Mouse (Mus musculus): ENCODE measurements at regions not wholly inside any gene's neighbourhood (a gene's known extent, or its start where the extent isn't known, plus 50 kb on each side); places are given as distances from the start of the nearest gene placed in this dataset.
"Not testable (repeated sequence)": the region's sequence is repeated elsewhere in the genome, so short reads cannot be mapped to it uniquely, and the experiment has no call there.

DNA sequence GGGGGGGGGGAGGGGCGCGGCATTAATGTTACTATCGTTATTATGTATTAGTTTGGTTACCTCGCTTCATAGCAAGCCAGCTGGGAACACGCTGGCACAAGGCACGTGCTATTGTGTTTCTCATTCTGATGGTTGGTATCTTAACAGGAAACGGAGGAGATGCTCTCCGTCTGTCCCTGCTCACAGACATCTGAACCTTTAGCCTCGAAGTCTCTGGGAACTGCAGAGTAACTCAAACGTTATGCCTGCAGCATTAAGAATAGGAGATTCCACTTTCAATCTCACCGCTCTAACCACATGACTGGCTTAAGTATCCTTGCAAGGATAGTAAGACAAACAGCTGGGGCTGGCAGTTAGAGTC is 80.0 kb downstream of the Nfkbiz start:
- H3K27me3 ChIP-seq (ENCODE audit: control insufficient read depth, insufficient read depth, low read length), result no peaks in the 10 kb centered on the region
- DNase-seq (ENCODE audit: low spot score) (no peak), ATAC-seq (ENCODE audit: low FRiP score) (no peak)
- H3K9me3 ChIP-seq (ENCODE audit: control insufficient read depth, low read length), result no peaks in the 10 kb centered on the region
- H3K4me3 ChIP-seq (replicated peaks; ENCODE audit: low read length), result no peak overlapping the region
- WGBS, result 74% methylated on average over 11 of the region's 11 CpGs
- no peaks in the 10 kb centered on the region for H3K36me3 ChIP-seq (replicated peaks; ENCODE audit: control insufficient read depth, insufficient read depth)
- no peak overlapping the region for H3K9ac ChIP-seq
- no peaks in the 10 kb centered on the region for H3K4me1 ChIP-seq (replicated peaks; ENCODE audit: control insufficient read depth, insufficient read depth, low read length)
- H3K4me2 ChIP-seq (replicated peaks), result no peak overlapping the region
- H3K27ac ChIP-seq, result no peak overlapping the region

DNA sequence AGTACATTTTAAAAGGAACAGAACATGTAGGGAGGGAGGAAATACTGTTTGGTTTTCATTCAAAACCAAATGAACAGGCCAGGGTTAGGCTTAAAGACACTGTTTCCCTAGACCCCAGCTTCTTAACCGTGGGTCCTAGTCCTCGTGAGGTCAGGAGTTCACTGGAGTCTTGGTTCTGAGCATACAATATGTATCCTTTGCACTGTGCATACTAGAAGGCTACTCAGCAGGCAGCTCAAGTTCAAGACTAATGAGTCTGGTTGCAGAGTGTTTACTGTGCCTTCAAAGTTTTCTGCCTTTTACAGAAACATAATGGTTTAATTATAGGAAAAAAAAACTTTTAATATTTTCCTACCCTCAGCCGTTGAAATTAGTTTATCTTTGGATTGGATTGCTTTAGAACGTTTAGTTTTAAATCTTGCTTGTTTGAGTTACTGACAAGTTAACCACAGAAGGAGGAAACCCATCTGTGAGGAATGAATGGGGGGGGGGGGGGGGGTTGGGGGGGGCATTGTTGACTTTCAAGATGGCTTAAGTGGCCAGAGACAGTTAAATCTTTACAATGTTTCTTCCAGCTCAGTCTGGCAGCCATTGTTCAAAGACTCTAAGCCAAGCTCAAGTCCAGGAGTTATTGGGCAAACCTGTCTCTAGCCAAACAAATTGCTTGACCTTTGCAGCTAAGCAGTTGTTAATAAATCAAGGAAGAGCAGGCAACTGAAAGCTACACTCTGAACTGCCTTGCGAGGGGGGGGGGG is 80.6 kb downstream of the Nfkbiz start:
- H3K4me2 ChIP-seq (replicated peaks), result no peak overlapping the region
- no peaks in the 10 kb centered on the region for H3K9me3 ChIP-seq (ENCODE audit: control insufficient read depth, low read length)
- no peak overlapping the region for H3K27ac ChIP-seq
- H3K36me3 ChIP-seq (replicated peaks; ENCODE audit: control insufficient read depth, insufficient read depth), result no peaks in the 10 kb centered on the region
- WGBS, result 73% methylated on average over 4 of the region's 5 CpGs
- H3K4me1 ChIP-seq (replicated peaks; ENCODE audit: control insufficient read depth, insufficient read depth, low read length), result no peaks in the 10 kb centered on the region
- DNase-seq (ENCODE audit: low spot score) (no peak), ATAC-seq (ENCODE audit: low FRiP score) (no peak)
- no peak overlapping the region for H3K9ac ChIP-seq
- H3K27me3 ChIP-seq (ENCODE audit: control insufficient read depth, insufficient read depth, low read length), result no peaks in the 10 kb centered on the region
- H3K4me3 ChIP-seq (replicated peaks; ENCODE audit: low read length), result no peak overlapping the region

DNA sequence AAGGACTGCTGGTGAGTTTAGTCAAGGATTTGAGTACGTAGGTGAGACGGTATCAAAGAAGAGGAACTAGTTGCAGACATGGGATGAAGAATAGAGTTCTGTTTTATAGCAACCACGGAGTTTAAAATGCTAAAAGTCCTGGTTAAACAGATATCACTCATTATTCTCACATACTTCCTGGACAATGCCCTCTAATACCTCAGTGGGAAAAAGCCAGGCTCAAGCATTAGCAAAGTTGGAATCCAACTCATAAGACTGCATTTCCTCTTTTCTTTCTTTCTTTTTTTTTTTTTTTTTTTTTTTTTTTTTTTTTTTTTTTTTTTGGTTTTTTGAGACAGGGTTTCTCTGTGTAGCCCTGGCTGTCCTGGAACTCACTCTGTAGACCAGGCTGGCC is 81.3 kb downstream of the Nfkbiz start:
- H3K27ac ChIP-seq; H3K36me3 ChIP-seq (replicated peaks; ENCODE audit: control insufficient read depth, insufficient read depth); H3K4me1 ChIP-seq (replicated peaks; ENCODE audit: control insufficient read depth, insufficient read depth, low read length); H3K4me3 ChIP-seq (replicated peaks; ENCODE audit: low read length); H3K9me3 ChIP-seq (ENCODE audit: control insufficient read depth, low read length); H3K4me2 ChIP-seq (replicated peaks); DNase-seq (ENCODE audit: low spot score); H3K27me3 ChIP-seq (ENCODE audit: control insufficient read depth, insufficient read depth, low read length); ATAC-seq (ENCODE audit: low FRiP score); H3K9ac ChIP-seq: not testable (repeated sequence)
- WGBS, result 94% methylated on average over 3 of the region's 3 CpGs

GRCm38 (mm10) chr16:55756764-55757421 is 81.8 kb downstream of the Nfkbiz start:
- Histone ChIP-seq H3K4me1 (replicated peaks; ENCODE audit: control insufficient read depth, insufficient read depth, low read length) (no peaks in the 10 kb centered on the region), H3K27ac (no peak overlapping the region), H3K4me3 (replicated peaks; ENCODE audit: low read length) (no peak overlapping the region), H3K27me3 (ENCODE audit: control insufficient read depth, insufficient read depth, low read length) (no peaks in the 10 kb centered on the region), H3K36me3 (replicated peaks; ENCODE audit: control insufficient read depth, insufficient read depth) (no peaks in the 10 kb centered on the region), H3K9me3 (ENCODE audit: control insufficient read depth, low read length) (no peaks in the 10 kb centered on the region), H3K4me2 (replicated peaks) (no peak overlapping the region), H3K9ac (no peak overlapping the region)
- WGBS, result 91% methylated on average over 15 of the region's 15 CpGs
- ATAC-seq (ENCODE audit: low FRiP score) (no peak), DNase-seq (ENCODE audit: low spot score) (no peak)

GRCm38 (mm10) chr16:55755309-55755832 is 83.3 kb downstream of the Nfkbiz start:
- no peak for ATAC-seq (ENCODE audit: low FRiP score)
- WGBS, result 80% methylated on average over 6 of the region's 6 CpGs
- no peak overlapping the region for H3K4me2 ChIP-seq (replicated peaks)
- no peak overlapping the region for H3K4me3 ChIP-seq (replicated peaks; ENCODE audit: low read length)
- no peaks in the 10 kb centered on the region for H3K9me3 ChIP-seq (ENCODE audit: control insufficient read depth, low read length)
- no peaks in the 10 kb centered on the region for H3K4me1 ChIP-seq (replicated peaks; ENCODE audit: control insufficient read depth, insufficient read depth, low read length)
- H3K27ac ChIP-seq, result no peak overlapping the region
- no peak for DNase-seq (ENCODE audit: low spot score)
- no peak overlapping the region for H3K9ac ChIP-seq
- H3K36me3 ChIP-seq (replicated peaks; ENCODE audit: control insufficient read depth, insufficient read depth), result no peaks in the 10 kb centered on the region
- H3K27me3 ChIP-seq (ENCODE audit: control insufficient read depth, insufficient read depth, low read length), result no peaks in the 10 kb centered on the region

DNA sequence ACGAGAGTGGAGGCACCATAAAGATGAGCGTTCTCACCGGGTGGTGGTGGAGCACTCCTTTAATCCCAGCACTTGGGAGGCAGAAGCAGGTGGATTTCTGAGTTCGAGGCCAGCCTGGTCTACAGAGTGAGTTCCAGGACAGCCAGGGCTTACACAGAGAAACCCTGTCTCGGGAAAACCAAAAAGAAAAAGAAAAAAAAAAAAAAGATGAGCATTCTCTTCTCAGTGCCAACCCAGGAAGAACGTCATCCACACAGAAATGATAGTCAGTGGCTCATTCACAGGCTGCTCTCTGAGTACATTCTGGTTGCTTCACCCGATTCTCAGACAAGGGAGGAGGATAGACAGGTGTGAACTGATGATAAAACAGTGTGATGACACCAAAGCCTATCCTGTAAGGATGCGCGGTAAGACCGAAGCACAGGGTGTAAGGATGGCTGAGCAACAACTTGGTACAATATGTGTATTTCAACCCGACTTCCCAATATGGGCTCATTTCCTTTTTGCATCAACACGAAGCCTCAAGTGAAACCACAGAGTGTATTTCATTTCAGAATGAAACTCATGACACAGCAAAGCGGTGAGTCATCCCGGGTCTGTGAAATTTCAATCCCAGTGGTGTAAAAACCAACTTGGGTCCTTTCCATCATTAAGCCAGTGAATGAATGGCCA is 84.5 kb downstream of the Nfkbiz start:
- no peak overlapping the region for H3K27ac ChIP-seq
- no peaks in the 10 kb centered on the region for H3K36me3 ChIP-seq (replicated peaks; ENCODE audit: control insufficient read depth, insufficient read depth)
- DNase-seq (ENCODE audit: low spot score) (no peak), ATAC-seq (ENCODE audit: low FRiP score) (no peak)
- no peaks in the 10 kb centered on the region for H3K9me3 ChIP-seq (ENCODE audit: control insufficient read depth, low read length)
- H3K9ac ChIP-seq, result no peak overlapping the region
- no peak overlapping the region for H3K4me2 ChIP-seq (replicated peaks)
- H3K27me3 ChIP-seq (ENCODE audit: control insufficient read depth, insufficient read depth, low read length), result no peaks in the 10 kb centered on the region
- 90% methylated on average over 14 of the region's 14 CpGs for WGBS
- no peaks in the 10 kb centered on the region for H3K4me1 ChIP-seq (replicated peaks; ENCODE audit: control insufficient read depth, insufficient read depth, low read length)
- no peak overlapping the region for H3K4me3 ChIP-seq (replicated peaks; ENCODE audit: low read length)

DNA sequence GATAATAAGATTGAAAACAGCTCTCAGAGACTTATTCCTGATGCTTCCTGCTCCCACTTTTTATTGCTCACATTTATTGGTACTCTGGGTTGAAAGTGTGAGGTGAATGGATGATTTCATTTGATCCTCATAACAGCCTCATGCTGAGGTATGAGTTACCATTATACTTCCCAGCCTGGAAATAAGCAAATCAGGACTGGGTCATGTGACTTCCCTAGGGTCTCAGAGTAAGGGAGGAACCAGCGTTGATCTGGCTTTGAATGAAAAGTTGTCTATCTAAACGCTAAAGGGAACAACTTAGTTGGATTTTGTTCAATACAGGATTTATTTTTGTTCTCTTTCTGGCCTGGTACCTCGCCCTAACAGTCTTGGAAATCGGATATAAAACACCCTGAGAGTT is 85.3 kb downstream of the Nfkbiz start:
- Histone ChIP-seq H3K9me3 (ENCODE audit: control insufficient read depth, low read length) (no peaks in the 10 kb centered on the region), H3K27me3 (ENCODE audit: control insufficient read depth, insufficient read depth, low read length) (no peaks in the 10 kb centered on the region), H3K4me2 (replicated peaks) (no peak overlapping the region), H3K4me3 (replicated peaks; ENCODE audit: low read length) (no peak overlapping the region), H3K9ac (no peak overlapping the region), H3K36me3 (replicated peaks; ENCODE audit: control insufficient read depth, insufficient read depth) (no peaks in the 10 kb centered on the region), H3K27ac (no peak overlapping the region), H3K4me1 (replicated peaks; ENCODE audit: control insufficient read depth, insufficient read depth, low read length) (no peaks in the 10 kb centered on the region)
- no peak for ATAC-seq (ENCODE audit: low FRiP score)
- 81% methylated on average over 4 of the region's 4 CpGs for WGBS
- DNase-seq (ENCODE audit: low spot score), result no peak

- ATAC-seq (ENCODE audit: low FRiP score), result no peak
- Histone ChIP-seq H3K36me3 (replicated peaks; ENCODE audit: control insufficient read depth, insufficient read depth) (no peaks in the 10 kb centered on the region), H3K4me3 (replicated peaks; ENCODE audit: low read length) (no peak overlapping the region), H3K27ac (no peak overlapping the region), H3K4me1 (replicated peaks; ENCODE audit: control insufficient read depth, insufficient read depth, low read length) (no peaks in the 10 kb centered on the region), H3K27me3 (ENCODE audit: control insufficient read depth, insufficient read depth, low read length) (no peaks in the 10 kb centered on the region), H3K9me3 (ENCODE audit: control insufficient read depth, low read length) (no peaks in the 10 kb centered on the region), H3K9ac (no peak overlapping the region), H3K4me2 (replicated peaks) (no peak overlapping the region)
- WGBS, result 83% methylated on average over 2 of the region's 2 CpGs
- DNase-seq (ENCODE audit: low spot score), result no peak
Measured at GRCm38 (mm10) chr16:55747250-55747649, 91.4 kb downstream of the Nfkbiz start.

DNA sequence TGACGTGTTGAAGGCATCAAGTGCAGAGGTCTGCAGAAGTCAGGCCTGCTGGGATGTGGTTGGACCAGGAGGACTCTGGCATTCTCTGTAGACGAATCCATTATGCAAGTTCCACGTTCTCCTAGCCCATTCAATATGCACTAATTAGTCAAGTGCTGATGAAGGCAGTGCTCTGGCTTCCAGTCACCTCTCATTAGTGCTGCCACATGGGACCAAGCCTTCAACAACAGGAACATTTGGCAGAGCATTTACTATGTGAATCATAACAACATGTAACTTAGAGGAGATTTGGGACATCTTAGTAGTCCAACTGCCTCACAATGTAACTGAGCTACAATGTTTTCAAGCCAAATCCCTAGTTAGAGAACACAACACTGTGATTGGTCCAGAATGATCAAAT is 92.5 kb downstream of the Nfkbiz start:
- Histone ChIP-seq H3K4me2 (replicated peaks) (no peak overlapping the region), H3K4me3 (replicated peaks; ENCODE audit: low read length) (no peak overlapping the region), H3K27ac (no peak overlapping the region), H3K36me3 (replicated peaks; ENCODE audit: control insufficient read depth, insufficient read depth) (no peaks in the 10 kb centered on the region), H3K9me3 (ENCODE audit: control insufficient read depth, low read length) (no peaks in the 10 kb centered on the region), H3K4me1 (replicated peaks; ENCODE audit: control insufficient read depth, insufficient read depth, low read length) (no peaks in the 10 kb centered on the region), H3K27me3 (ENCODE audit: control insufficient read depth, insufficient read depth, low read length) (no peaks in the 10 kb centered on the region), H3K9ac (no peak overlapping the region)
- WGBS, result 48% methylated on average over 3 of the region's 3 CpGs
- DNase-seq (ENCODE audit: low spot score) (no peak), ATAC-seq (ENCODE audit: low FRiP score) (no peak)
